Mouse (Mus musculus) spleen, adult 2 months (tissue): ENCODE data around the gene Sorbs2.

Source experiments
- CTCF ChIP-seq: fragments of 200-500 bp; IDR thresholded peaks from 2 replicates; pipeline ENCODE4 v1.5.1; 2011; ENCODE audit warnings: mild to moderate bottlenecking, inconsistent platforms; ENCODE audit not compliant: insufficient read depth, insufficient read length, insufficient replicate concordance; ENCODE audit errors: extremely low read depth
- POLR2A ChIP-seq: fragments of 200-500 bp; IDR thresholded peaks from 2 replicates; pipeline ENCODE4 v1.6.1; 2011; ENCODE audit warnings: low read depth, low read length, inconsistent platforms

DNA sequence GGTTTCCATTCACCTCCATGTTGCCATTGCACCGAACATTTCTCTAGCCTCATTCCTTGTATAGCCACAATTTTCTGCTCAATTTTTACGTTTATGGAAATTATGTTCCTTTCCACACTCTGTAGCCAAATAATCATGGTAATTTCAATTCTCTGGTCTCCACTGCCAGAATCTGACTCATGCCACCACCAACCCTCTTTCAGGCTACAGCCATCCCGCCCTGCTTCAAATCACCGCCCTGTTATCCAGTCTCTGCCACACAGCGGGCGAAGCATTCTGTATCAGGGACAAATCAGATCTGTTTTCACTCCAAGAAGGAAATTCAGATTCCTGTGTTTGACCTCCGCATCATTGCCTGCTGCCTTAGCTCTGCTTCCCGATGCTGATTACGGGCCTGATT lies 79.4 kb downstream of the Sorbs2 start:
- TF ChIP-seq CTCF (no peak), POLR2A (no peak)
